Mouse (Mus musculus) right cerebral cortex, adult 2 months (tissue): Measurements from ENCODE around the gene Lsm12.

Experiments used
- DNase-seq, 2 experiments: peaks; one replicate each; pipeline ENCODE4 v3.0.0; 2021 to 2022; ENCODE audit warnings: low spot score in 2 of 2

The Lsm12 gene

GRCm38 (mm10) chr11:102216056-102216885 is 31.2 kb upstream of the Lsm12 start:
- peak in 1 of 2 experiments; percentile 62 for DNase-seq

GRCm38 (mm10) chr11:102215511-102215910 is 30.4 kb upstream of the Lsm12 start:
- no peak for DNase-seq

GRCm38 (mm10) chr11:102214430-102215156 is 29.5 kb upstream of the Lsm12 start:
- DNase-seq: no peak

- no peak for DNase-seq
These were observed 26.8 kb upstream of the Lsm12 start for GRCm38 (mm10) chr11:102211936-102212341.

- DNase-seq: no peak
These were observed 25.9 kb upstream of the Lsm12 start for GRCm38 (mm10) chr11:102211011-102211410.

GRCm38 (mm10) chr11:102210185-102210584 is 25.1 kb upstream of the Lsm12 start:
- no peak for DNase-seq

- DNase-seq: no peak
These were observed 24.6 kb upstream of the Lsm12 start for GRCm38 (mm10) chr11:102209742-102210141.

GRCm38 (mm10) chr11:102208846-102209245 is 23.8 kb upstream of the Lsm12 start:
- no peak for DNase-seq

GRCm38 (mm10) chr11:102207825-102208777 is 23.0 kb upstream of the Lsm12 start:
- peak in 1 of 2 experiments; percentile 57 for DNase-seq

- no peak for DNase-seq
These were observed 21.4 kb upstream of the Lsm12 start for GRCm38 (mm10) chr11:102206481-102206880.

GRCm38 (mm10) chr11:102201408-102201821 is 16.3 kb upstream of the Lsm12 start:
- DNase-seq: peak; percentile 69 to 80

- DNase-seq: no peak
These were observed 14.8 kb upstream of the Lsm12 start for GRCm38 (mm10) chr11:102199856-102200255.

GRCm38 (mm10) chr11:102198245-102198644 is 13.1 kb upstream of the Lsm12 start:
- no peak for DNase-seq

GRCm38 (mm10) chr11:102196018-102196797 is 11.1 kb upstream of the Lsm12 start:
- peak in 1 of 2 experiments; percentile 41 for DNase-seq

- DNase-seq: no peak
These were observed 8.8 kb upstream of the Lsm12 start for GRCm38 (mm10) chr11:102193657-102194440.

- no peak for DNase-seq
These were observed 5.8 kb upstream of the Lsm12 start for GRCm38 (mm10) chr11:102190848-102191247.

- peak; percentile 93 to 94 for DNase-seq
These were observed 4.7 kb upstream of the Lsm12 start, which contains the start of gene G6pc3 for GRCm38 (mm10) chr11:102189461-102190436. G6pc3 (plus strand) TSS chr11:102189620.

GRCm38 (mm10) chr11:102188980-102189379 is 3.9 kb upstream of the Lsm12 start:
- DNase-seq: no peak

GRCm38 (mm10) chr11:102186235-102186634 is 1.1 kb upstream of the Lsm12 start:
- no peak for DNase-seq
